Mouse (Mus musculus) adrenal gland, adult 2 months (tissue): ENCODE measurements around the gene Clybl. TPM values are rescaled to one million over a fixed set of nuclear protein-coding genes. Genes with fewer than 3 reads are reported as not detected.

Experiments
- DNase-seq: peaks from one replicate; pipeline ENCODE4 v3.0.0; 2021
- polyA plus RNA-seq: library from polyadenylated mRNA; depleted of rRNA; stranded (reverse); fragments of >200 nt; gene quantifications from 2 replicates; pipeline ENCODE4 v1.2.3, GENCODE M21; 2012
- total RNA-seq, 2 experiments: library from RNA; stranded (reverse); gene quantifications; 2 replicates each; pipeline ENCODE4 v1.2.3; 2021

Gene Clybl
- total and polyA plus RNA-seq, 3 experiments, result 4.4 to 104 (median 96.5) TPM

- no peak for DNase-seq
Measured at GRCm38 (mm10) chr14:122386281-122387130, 205.0 kb downstream of the Clybl start.

GRCm38 (mm10) chr14:122387781-122388180 is 206.3 kb downstream of the Clybl start:
- DNase-seq, result no peak

- DNase-seq, result no peak
Measured at GRCm38 (mm10) chr14:122388431-122389031, 207.0 kb downstream of the Clybl start.

GRCm38 (mm10) chr14:122389684-122390370 is 208.3 kb downstream of the Clybl start:
- DNase-seq, result no peak

GRCm38 (mm10) chr14:122390935-122391334 is 209.4 kb downstream of the Clybl start:
- DNase-seq, result no peak

GRCm38 (mm10) chr14:122393119-122393518 is 211.6 kb downstream of the Clybl start:
- DNase-seq, result no peak

- no peak for DNase-seq
Measured at GRCm38 (mm10) chr14:122398676-122399075, 217.2 kb downstream of the Clybl start.

- DNase-seq, result no peak
Measured at GRCm38 (mm10) chr14:122399906-122400305, 218.4 kb downstream of the Clybl start.

GRCm38 (mm10) chr14:122401886-122402285 is 220.4 kb downstream of the Clybl start:
- DNase-seq, result no peak

GRCm38 (mm10) chr14:122402716-122403258 is 221.3 kb downstream of the Clybl start:
- no peak for DNase-seq

GRCm38 (mm10) chr14:122403422-122403940 is 222.0 kb downstream of the Clybl start:
- DNase-seq, result no peak

- no peak for DNase-seq
Measured at GRCm38 (mm10) chr14:122404596-122405154, 223.2 kb downstream of the Clybl start.

GRCm38 (mm10) chr14:122405236-122405635 is 223.7 kb downstream of the Clybl start:
- no peak for DNase-seq

GRCm38 (mm10) chr14:122405897-122406540 is 224.5 kb downstream of the Clybl start:
- no peak for DNase-seq

- peak; percentile 15 for DNase-seq
Measured at GRCm38 (mm10) chr14:122406541-122407219, 225.2 kb downstream of the Clybl start.

- no peak for DNase-seq
Measured at GRCm38 (mm10) chr14:122412841-122413541, 231.5 kb downstream of the Clybl start.

GRCm38 (mm10) chr14:122413542-122413928 is 232.0 kb downstream of the Clybl start:
- no peak for DNase-seq

- no peak for DNase-seq
Measured at GRCm38 (mm10) chr14:122414786-122415185, 233.3 kb downstream of the Clybl start.

GRCm38 (mm10) chr14:122416166-122416771 is 234.8 kb downstream of the Clybl start:
- no peak for DNase-seq

- no peak for DNase-seq
Measured at GRCm38 (mm10) chr14:122424441-122424840, 242.9 kb downstream of the Clybl start.
